Mouse (Mus musculus) retina, adult 2 months (tissue): ENCODE data around the gene Pter.
A peak's percentile ranks its signal among the peaks of the same experiment; 100 is the strongest.

Experiments
- DNase-seq: peaks from one replicate; pipeline ENCODE4 v3.0.0-alpha.2; 2012; ENCODE audit warnings: low read depth, low spot score

Gene Pter

DNA sequence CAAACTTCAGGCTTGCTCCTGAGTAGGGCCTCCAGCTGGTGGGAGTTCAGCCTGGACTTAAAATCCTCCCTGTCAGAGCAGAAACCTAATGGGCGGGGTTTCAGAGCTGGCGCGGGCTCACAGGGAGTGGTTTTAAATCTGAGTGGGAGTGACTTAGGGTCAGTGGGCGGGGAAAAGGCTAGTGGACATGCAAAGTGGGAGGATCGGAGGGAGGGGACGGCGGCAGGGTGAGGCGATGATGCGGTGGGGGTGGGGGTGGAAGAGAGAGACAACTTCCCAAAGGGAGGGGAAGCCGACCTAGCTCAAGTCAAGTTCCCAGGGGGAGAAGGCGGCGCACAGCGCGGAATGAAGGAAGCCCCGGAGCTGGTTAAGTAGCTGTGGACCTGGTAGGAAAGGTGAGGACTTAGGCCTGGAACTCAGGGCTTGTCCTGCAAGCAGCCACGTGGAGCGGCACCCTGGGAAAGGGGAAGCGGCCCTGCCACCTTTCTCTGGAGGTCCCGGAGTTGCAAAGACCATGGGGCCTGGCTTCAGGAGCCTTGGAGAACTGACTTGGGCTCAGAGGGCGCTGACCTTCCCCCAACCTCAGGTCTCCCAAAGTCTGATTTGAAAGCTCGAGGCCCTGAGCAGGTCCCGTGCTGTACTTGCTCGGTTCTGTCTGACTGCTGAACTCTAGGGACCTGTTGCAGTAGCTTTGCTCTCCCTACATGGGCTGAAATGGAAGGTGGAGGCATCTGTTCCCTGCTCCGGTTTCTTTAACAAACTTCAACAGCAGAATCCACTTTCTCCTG, at the start of gene Pter:
Gene Pter (plus strand): TSS at position 238 of the 788 bp plus-strand sequence.
- DNase-seq, result peak; percentile 76

DNA sequence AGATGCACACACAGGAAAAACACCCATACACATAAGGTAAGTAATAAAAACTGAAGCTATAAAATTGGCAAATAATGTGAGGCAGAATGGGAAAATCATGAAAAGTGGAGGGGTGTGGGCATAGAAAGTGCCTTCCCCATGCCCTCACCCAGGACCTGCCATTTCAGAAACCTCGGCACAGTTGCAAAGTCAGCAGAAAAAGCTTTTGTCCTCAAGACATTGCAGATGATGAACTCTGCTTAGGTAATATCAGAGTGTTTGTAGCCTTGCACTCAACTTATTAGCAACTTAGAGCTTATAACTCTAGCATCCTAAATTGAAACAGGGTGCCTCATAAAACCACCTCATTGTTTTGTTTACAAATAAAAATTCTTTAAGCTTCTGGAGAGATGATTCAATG, 49.6 kb upstream of the Pter start:
- DNase-seq, result no peak

DNA sequence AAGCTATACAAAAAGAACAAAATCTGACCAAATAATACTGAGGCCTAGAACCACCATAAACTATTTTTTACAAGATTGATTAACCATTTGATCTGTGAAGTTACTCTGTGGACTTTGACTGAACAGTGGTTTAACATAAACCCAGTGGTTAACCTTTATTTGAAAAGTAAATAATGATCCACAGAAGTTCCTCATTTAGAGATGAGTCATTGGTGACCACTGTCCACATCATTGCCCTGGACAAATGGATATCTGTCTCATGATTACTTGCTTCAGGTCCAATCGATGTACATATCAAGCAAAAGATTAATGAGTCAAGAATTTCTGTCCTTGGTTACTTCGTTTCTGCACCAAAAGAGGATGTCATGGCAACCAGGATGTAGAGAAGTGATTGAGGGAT, 44.3 kb upstream of the Pter start:
- no peak for DNase-seq

DNA sequence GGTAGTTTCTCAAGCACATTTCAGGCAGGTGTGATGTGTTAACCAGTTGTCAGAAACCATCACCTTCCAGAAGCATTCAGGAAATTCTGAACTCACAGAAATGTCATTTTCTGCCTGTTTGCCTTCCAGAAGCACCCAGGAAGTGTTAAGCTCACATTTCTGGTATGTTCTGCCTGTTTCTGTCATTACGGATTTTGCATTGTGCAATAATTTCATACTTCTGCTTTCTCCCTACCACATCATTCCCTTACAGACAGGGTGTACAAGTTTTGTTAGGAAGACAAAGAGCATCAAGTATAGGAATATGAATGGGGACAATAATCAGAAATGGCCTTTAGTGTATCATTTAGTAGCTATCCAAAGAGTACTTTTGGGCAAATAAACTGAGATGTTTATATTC, 42.8 kb upstream of the Pter start:
- no peak for DNase-seq

DNA sequence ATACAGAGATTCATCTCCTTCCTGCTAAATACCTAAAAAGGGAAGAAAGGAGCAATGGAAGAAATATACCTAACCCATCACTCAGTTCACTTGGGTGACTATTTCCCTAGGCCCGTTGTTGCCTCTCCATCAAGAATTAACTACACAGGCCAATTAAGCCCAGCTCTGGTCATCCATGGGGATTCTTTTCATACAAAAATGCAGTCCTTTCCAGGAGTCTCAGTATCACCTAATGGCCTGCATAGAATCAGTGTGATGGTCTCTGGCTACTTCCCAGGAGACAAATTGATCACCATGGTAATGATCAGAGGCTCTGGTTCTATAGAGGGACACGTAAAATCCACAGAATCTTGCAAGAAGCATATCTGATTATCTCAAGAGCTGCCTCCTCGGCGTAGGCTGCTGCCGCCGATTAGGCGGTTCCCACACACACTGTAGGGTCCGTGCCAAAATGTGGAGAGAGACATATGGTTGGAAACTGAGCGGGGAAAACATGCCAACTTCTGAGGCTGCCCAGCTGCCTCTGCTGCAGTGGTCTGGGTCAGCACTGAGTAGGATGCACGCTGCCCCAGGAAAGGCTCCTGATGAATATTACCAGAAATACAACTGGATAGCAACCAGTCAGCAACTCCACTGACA, 40.4 kb upstream of the Pter start:
- no peak for DNase-seq

DNA sequence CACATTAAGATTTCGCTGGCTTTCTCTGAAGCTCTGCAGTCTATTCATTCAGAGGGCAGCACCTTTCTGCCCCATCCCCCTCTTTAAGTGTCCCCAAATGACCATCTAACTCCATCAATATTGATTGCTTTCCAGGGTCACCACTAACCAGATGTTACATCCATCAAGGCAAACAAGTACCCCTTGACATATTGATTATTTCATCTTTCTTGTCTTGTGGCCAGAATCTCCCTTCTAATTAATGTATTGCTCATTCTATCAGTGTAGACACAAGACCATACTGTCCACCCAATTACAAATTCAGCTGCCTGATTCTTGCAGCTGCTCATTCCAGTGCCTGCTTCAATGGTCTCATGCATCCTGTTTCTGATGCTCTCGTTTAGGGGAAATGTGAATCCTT, 36.8 kb upstream of the Pter start:
- DNase-seq, result no peak

DNA sequence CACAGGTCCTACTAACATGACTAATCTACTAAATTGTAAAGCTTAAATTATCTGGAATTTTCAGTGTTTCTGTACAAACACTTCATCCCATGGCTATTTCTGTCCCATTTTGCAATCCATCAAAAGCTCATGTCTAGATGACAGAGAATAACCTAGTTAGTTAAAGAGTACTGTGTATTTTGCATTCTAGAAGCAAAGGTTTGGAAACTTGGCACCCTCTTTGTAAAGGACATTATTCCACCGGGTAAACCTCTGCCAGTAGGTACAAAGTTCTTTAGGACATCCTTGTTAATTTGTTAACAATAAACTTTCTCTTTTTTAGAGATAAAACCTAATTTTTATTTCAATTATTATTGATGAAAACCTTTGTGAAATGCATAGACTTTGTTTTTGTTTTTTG, 18.1 kb upstream of the Pter start:
- DNase-seq, result no peak

DNA sequence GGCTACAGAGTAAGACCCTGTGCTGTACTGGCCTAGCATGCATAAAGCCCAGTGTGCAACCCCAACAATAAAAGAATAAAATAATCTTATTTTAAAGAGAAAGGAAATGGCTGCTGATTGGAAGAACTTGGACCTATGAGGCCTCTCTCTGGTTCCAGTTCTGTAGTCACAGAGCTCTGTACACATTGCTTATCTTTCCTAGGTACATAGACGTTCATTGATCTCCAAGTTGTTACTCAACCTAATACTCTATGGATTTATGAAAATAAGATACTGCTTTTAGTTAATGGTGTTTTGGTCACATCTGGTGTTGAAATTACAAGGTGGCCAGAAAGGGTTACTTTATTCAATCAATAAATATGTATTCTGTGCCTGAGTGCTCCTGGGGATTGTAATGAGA, 1.8 kb downstream of the Pter start:
- no peak for DNase-seq

DNA sequence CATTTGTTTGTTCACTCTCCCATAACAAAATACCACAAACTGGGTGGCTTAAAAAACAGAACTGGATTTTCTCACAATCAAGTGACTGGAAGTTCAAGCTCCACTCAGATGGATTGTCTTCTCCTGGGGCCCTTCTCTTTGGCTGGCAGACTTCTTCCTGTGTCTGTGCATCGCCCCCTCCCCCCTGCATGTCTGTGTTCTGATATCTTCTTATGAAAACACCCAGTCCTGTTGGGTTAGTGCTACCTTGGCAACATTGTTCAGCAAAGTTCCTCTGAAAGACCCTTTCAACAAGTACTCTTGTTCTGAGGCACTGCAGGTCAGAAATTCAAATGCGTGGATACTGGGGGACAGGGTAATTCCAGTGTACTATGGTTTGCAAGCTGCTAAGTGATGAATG, 6.5 kb downstream of the Pter start:
- DNase-seq, result no peak

DNA sequence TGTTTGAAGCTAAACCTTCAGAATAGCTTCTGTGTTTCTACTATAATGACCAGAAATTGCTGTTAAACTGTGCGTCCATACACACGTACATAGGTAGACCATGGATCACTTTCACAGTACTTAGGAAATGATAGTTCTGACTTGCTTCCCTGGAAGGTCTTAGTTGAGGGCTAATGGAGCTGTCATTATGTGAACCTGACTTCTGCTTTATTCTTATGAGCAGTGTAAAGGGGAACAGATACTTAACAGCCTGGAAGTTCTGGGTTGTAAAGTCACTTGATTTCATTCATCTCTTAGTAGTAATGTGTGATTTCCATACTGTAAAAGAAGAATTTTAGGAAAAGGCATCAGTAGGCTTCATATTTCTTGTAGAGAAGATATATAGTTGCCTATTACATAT, 10.1 kb downstream of the Pter start:
- no peak for DNase-seq

DNA sequence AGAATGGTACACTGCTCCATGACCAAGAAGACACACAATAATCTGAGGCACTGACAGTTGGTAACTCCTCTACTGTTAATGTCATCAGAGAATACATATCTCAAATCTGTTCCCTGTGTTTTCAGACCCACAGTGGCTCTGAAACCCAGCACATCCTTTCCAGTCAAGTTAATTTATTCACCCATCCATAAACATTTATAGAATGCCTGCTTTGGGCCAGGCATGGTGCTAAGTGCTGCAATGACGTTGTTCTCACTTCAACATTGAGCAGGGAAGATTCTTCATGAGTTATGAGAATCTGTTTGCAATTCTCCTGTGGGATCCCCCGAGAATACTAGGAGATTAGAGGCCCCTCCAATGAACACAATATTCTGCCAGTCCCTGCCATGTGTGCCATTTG, 11.4 kb downstream of the Pter start:
- DNase-seq, result no peak

DNA sequence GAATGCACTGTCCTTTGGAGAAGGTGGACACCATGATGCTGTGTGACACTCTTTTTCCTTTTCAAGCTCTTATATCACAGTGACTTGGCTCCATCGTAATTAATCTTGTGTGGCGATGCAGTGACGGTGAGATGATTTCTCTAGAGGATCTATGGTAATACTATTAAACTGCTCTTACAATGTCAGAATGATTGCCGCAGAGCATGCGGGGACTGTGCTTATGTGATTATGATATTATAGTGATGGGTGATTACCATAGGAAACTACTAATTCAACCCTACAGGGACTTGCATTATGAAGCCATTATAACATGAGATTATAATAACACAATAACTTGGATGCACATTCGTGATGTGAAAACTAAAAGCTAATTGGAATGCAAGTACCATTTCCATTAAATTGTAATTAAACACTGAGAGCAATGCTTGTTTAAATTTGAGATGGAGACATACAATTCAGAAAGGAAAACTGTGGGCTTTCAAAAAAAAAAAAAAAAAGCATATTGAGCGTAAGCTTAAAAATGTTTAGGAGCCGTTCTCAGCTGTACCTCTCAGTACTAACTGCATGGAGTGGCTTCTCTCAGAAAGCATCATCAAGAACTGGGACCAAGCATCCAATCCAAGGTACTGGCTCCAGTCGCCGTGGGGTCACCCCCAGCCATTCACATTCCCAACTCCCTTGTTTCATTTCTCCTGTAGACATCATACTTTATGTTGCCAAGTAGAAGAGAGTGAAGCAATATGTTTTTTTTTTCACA, 13.8 kb downstream of the Pter start:
- DNase-seq, result no peak

DNA sequence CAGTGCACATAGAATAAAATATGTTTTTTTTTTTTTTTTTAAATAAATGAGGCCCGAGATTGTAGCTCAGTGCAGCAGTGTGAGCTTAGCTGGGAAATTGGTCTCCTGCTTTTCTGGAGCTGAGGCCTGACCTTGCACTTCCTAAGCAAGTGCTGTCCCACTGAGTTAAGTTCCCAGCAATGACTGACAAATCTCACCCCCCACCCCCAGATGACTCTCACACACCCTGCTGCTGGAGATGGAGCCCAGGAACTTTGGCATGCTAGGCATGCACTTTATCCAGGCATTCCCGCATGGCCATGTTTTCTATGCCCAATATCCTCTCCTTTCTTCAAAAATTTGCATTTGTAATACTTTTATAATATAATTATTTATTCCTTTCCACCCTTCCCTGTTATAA, 14.8 kb downstream of the Pter start:
- no peak for DNase-seq

DNA sequence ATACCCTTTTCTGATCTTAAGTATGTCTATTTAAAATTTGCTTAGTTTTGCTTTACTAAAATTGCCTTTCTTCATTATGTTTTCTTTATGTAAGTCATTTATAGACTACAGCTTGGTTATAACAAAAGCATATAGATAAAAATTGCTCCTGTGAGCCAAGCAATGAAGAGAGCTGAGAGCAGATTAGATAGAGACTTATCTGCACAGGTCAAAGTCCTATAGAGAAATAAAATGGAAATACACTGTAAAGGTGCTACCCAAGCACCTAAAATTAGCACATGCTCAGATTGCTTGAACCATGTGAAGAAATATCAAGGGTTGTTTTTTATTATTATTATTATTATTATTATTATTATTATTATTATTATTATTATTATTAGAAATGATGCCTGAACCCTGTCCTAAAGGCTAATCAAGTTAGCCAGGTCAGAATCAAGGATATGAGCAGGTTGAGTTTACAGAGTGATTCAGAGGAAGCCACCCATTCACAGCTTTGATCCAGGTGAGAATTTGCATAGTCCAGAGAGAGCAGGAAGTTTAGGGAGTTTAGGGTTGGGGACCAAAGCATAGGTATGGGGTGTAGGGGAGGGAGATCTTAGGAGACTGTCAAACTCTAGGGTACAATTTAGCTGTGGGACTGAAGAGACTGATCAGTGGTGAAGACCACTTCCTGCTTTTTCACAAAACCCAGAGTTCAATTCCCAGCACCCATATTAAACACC, 33.0 kb downstream of the Pter start:
- no peak for DNase-seq

DNA sequence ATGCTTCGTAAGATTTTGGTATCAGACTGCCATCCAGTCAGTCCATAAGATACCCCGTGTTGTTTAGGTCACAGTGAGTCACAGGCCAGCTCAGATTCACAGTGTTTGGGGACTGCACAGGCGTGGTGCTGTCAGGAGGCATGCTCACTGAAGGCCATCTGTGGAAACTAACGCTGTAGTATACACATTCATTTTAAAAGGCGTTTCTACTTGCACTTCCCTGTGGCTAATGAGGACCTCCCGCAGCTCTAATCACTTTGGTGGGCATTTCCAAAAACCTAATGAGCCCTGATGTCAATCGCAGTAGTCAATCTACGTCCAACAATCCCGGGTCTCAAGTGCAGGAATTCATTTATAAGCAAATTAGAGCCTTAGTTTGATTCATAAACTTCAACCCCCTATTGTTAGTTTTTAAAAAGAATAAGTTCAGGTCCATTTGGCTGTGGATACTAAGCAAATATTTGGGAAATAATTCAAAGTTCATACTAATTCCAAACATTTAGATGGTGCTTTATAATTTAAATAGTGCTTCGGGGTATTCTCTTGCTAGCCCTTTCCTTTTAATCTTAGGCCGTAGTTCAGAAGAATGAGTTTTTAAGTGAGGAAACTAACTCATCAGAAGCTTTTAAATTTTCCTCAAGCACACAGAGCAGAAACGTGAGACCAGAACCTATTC, 46.3 kb downstream of the Pter start:
- no peak for DNase-seq

DNA sequence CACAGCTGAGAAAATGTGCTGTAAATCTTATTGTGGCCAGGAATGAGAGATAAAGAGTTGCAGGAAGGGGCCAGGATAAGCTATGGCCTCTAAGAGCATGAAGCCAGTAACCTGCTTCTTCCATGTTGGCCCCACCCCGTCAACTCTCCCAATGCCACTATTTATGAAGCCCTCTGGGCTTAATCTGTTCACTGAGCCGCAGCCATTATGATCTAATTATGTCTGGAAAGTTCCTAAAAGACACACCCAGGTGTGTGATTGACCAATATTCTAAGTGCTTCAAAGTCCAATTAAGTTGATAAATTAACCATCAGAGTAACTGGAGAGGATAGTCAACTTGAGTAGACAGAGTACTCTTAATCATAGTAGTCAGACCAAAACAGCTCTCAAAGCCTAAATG, 49.9 kb downstream of the Pter start:
- no peak for DNase-seq

DNA sequence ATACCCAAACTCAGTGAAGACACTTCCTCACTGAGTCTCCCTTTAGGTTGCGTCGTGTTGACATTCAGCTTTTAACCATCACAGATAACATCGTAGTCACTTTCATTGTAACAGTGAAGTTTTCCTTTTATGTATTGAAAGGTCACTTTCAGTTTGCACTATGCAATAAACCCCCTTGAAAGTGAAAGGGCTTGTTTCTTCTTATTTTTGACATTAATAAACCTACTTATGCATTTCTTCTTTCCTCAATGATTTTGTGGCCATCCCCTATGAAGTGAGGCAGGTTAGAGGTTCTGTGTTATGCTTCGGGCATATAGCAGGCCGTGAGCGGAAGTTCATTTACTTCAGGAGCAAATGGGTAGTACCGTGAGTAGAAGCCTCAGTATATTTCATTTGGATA, 53.5 kb downstream of the Pter start:
- no peak for DNase-seq

DNA sequence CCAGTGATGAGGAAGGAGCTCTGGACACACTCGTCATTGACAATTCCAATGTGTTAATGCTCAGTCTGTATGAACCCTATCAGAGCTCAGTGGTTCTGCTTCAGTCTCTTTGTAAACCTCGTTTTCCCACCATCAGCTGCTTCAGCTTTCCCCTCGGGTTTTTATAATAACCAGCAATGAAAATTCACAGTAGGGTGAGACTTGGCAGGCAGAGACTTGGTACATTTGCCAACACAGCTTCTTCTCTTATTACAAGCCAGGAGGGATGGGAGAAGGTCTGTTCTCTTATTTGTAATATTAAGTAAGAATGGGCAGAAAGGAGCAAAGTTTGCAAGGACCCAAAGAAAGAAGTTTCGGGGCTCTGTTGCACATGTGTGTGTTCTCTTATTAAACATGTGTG, 54.9 kb downstream of the Pter start:
- no peak for DNase-seq

DNA sequence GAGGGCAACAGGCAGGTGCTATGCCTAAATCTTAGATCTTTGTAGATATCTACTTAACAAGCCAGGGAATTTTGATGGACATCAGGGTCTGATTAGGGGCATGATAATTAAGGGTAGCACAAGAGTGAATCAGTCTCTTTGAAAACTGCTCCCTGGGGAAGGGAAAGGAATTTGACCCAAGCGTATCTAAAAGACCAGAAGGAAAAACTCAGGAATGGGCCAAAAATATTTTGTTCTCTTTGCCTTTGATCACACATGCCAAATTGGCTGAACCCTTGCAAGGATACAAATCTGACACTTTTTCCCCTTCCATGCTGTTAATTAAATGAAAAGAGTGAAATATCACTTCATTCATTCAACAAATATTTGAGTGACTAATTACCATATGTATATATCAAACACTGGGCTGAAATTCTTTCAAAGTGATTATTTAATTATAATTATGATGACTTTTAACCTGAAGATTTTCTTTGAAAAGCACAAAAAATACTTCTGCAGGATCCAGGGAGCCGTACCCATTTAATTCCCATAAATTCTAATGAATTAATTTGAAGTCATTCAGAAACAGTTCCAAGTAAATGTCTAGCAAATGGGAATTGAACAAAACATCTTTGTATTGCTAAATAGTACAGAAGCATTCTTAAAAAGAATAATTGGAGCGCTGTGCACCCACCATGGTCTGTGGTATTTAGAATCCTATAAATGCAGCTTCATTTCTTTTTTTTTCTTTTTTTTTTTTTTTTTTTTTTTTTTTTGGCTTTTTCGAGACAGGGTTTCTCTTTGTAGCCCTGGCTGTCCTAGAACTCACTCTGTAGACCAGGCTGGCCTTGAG, 61.3 kb downstream of the Pter start:
- DNase-seq, result no peak

DNA sequence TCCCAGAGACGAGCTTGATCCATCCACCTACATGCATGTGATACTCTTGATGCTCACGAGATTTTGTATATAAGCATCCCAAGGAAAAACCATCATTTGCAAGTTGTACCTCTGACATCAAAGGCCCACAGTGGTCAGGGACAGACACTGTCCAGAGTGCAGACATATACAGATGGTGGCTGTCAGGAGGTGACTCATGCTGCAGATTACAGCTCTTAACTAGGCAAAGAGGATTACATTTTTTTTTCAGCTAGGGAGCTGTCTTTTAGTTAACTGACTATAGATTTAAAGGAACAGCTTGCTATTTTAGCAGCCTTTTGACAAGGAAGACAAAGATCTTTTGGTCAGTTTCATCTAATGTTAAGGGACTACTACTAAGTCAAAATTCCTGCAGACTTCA, 76.2 kb downstream of the Pter start:
- DNase-seq, result peak; percentile 77

DNA sequence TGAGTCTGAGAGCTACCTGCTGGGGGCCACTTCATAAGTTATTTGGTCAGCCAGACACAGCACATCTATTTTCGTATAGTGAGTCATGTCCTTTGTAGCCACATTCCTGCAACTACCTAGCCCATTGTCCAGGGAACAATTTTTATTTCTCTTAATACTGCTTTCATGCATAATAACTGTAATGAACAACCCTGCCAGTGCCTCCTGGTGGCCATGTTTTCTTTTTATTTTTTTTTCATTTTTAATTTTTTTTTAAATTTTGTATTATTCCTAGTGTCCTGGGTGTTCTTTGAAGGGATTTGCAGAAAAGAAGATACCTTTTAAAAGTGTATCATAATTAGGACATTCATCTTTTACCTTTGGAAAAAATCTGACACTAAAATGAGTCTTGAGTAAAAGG, 84.6 kb downstream of the Pter start:
- DNase-seq, result no peak
